Mouse (Mus musculus) left cerebral cortex, adult 6 months (tissue): Measurements from ENCODE around the gene Olfr770. TPM values are rescaled to one million over a fixed set of nuclear protein-coding genes. Genes with fewer than 3 reads are reported as not detected.

Experiments used
- long read RNA-seq, 2 experiments: library from polyadenylated mRNA; unstranded; transcript quantifications; one replicate each; pipeline ENCODE4 v2.0.0; 2019 to 2020
- polyA plus RNA-seq: library from polyadenylated mRNA; unstranded; fragments of <200 nt; fragmentation: Nextera tagmentation; gene quantifications from 2 replicates; pipeline ENCODE4 v1.2.3, GENCODE M21; 2021

Olfr770 gene
- not detected in 2 replicates for polyA plus RNA-seq
- long read RNA-seq, experiment 1, result 0 reads
- long read RNA-seq, experiment 2, result 0 reads

GRCm38 (mm10) chr10:129138898-129139297, at the start of gene Olfr770:
TSS of gene Olfr770 (minus strand) at chr10:129138998.

GRCm38 (mm10) chr10:129187319-129187718, 48.5 kb upstream of the Olfr770 start, which contains the start of gene Olfr773:
TSS of gene Olfr773 (minus strand) at chr10:129187419.

GRCm38 (mm10) chr10:129177821-129178220, 39.0 kb upstream of the Olfr770 start, which contains the start of gene Olfr772:
TSS of gene Olfr772 (minus strand) at chr10:129177921.

DNA sequence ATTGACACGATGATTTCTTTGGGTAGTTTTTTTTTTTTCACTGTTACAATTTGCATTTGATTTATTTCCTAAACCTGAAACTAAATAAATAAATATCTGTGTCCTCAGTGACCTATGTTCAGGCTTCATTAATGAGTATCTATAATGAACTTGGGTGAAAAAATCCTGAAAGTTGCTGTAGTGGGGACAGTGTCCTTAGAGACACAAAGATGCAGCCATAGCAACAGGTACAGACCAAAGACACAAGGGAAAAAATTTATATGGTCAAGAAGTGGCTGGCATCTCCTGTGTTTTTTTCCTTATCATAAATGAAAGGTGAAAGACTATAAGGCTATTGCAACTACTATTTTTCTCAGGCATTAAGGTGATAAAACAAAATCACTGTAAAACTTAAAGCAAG, 25.9 kb upstream of the Olfr770 start, which contains the start of gene Olfr771:
TSS of gene Olfr771 (minus strand) at position 101 of the 400 bp plus-strand sequence.

DNA sequence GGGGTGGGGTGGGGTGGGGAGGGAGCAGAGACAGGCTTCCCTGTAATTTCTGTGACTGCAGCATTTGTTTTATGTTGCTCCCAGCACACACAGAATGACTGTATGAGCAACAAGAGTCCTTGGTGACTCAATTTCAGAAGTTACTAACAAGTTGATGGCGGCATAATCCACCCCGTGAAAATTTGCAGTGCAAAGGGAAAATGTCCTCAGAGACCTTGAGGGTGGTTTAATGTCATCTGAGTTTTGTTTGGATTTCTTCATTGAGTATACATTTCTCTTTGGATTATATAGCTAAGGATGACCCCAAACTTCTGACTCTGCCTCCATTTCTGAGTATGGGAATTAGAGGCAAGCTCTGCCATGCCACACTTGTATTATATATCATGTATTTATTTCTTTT, 21.0 kb downstream of the Olfr770 start, which contains the start of gene Olfr769:
TSS of gene Olfr769 (minus strand) at position 101 of the 400 bp plus-strand sequence.

DNA sequence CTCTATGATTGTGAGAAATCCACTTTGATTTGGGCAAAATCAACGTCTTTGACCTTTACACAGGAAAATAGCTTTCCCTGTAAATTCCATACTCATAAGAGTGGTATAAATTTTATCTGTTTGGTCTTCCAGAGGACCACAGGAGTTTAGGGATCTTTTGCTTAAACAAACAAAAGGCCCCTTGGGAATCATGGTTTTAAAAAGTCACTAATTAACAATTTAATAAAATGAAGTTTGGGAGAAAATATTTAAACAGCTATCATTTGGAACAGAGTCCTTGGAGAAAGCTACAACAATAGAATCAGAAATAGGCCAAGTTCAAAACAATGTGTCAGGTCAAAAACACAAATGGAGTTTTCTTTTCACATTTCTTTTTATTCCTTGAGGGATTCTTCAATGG, 39.5 kb downstream of the Olfr770 start, which contains the start of gene Olfr768:
TSS of gene Olfr768 (minus strand) at position 101 of the 400 bp plus-strand sequence.

GRCm38 (mm10) chr10:129082810-129083209, 56.0 kb downstream of the Olfr770 start, which contains the start of gene Olfr767:
TSS of gene Olfr767 (minus strand) at chr10:129082910.

Other genes starting within 250 kb of the Olfr770 start
- gene Gdf11, start 247.3 kb downstream of the Olfr770 start, polyA plus RNA-seq, result 2.9 and 4.7 TPM in 2 replicates
- gene Cd63, start 238.0 kb downstream of the Olfr770 start, polyA plus RNA-seq, result 156 and 164 TPM in 2 replicates
- gene Rdh5, start 216.1 kb downstream of the Olfr770 start, polyA plus RNA-seq, result 7.4 and 8.4 TPM in 2 replicates
- gene Bloc1s1, start 215.0 kb downstream of the Olfr770 start, polyA plus RNA-seq, result 336 and 357 TPM in 2 replicates
- 2.2 and 2.5 TPM in 2 replicates for gene Itga7, start 205.2 kb downstream of the Olfr770 start, polyA plus RNA-seq
- not detected in 2 replicates for gene Mettl7b, start 178.0 kb downstream of the Olfr770 start, polyA plus RNA-seq
- not detected in 2 replicates for gene Olfr9, start 149.6 kb downstream of the Olfr770 start, polyA plus RNA-seq
- gene Olfr763, start 128.2 kb downstream of the Olfr770 start, polyA plus RNA-seq, result not detected in 2 replicates
- not detected in 2 replicates for gene Olfr764-ps1, start 99.1 kb downstream of the Olfr770 start, polyA plus RNA-seq
- gene Olfr765, start 89.0 kb downstream of the Olfr770 start, polyA plus RNA-seq, result not detected in 2 replicates
- not detected in 2 replicates for gene Olfr766-ps1, start 70.0 kb downstream of the Olfr770 start, polyA plus RNA-seq
- gene Olfr767, start 56.1 kb downstream of the Olfr770 start, polyA plus RNA-seq, result not detected in 2 replicates
- not detected in 2 replicates for gene Olfr768, start 39.6 kb downstream of the Olfr770 start, polyA plus RNA-seq
- not detected in 2 replicates for gene Olfr769, start 21.1 kb downstream of the Olfr770 start, polyA plus RNA-seq
- gene Olfr771, start 25.8 kb upstream of the Olfr770 start, polyA plus RNA-seq, result not detected in 2 replicates
- not detected in 2 replicates for gene Olfr772, start 38.9 kb upstream of the Olfr770 start, polyA plus RNA-seq
- gene Olfr773, start 48.4 kb upstream of the Olfr770 start, polyA plus RNA-seq, result not detected in 2 replicates
- not detected in 2 replicates for gene Olfr774, start 97.2 kb upstream of the Olfr770 start, polyA plus RNA-seq
- not detected in 2 replicates for gene Olfr775, start 109.4 kb upstream of the Olfr770 start, polyA plus RNA-seq
- gene Olfr776, start 120.1 kb upstream of the Olfr770 start, polyA plus RNA-seq, result not detected in 2 replicates
- gene Olfr777, start 132.5 kb upstream of the Olfr770 start, polyA plus RNA-seq, result not detected in 2 replicates
- gene Olfr780, start 179.1 kb upstream of the Olfr770 start, polyA plus RNA-seq, result not detected in 2 replicates
- gene Olfr781, start 189.9 kb upstream of the Olfr770 start, polyA plus RNA-seq, result not detected in 2 replicates
- gene Olfr782, start 209.9 kb upstream of the Olfr770 start, polyA plus RNA-seq, result not detected in 2 replicates
- 0.04 and 0.06 TPM in 2 replicates for gene Olfr784, start 245.1 kb upstream of the Olfr770 start, polyA plus RNA-seq